Mouse (Mus musculus) ES-E14 (cell line): ENCODE measurements around the gene Pofut2. TPM values are rescaled to one million over a fixed set of nuclear protein-coding genes. Genes with fewer than 3 reads are reported as not detected.

Experiments used
- DNase-seq: peaks from one replicate; pipeline ENCODE4 v3.0.0-alpha.2; 2013; ENCODE audit warnings: low read depth, low spot score
- H3K27ac ChIP-seq: 2 replicates; pipeline ENCODE4 v1.5.1; 2012; ENCODE audit warnings: low read depth, mild to moderate bottlenecking, low read length, moderate library complexity, mixed read lengths; ENCODE audit not compliant: poor library complexity, insufficient read depth, severe bottlenecking
- H3K36me3 ChIP-seq: 2 replicates; pipeline ENCODE4 v1.6.1; 2012; ENCODE audit warnings: mild to moderate bottlenecking, low read length, moderate library complexity, mixed read lengths; ENCODE audit not compliant: control insufficient read depth, poor library complexity, insufficient read depth, severe bottlenecking
- H3K4me1 ChIP-seq, 2 experiments: fragments of 150-350 bp in 1 of 2; sonication (generic) in 1 of 2; 2 replicates each; pipeline ENCODE4 v1.6.1; 2012; ENCODE audit warnings: low read length in 2 of 2, mild to moderate bottlenecking in 1 of 2, mixed read lengths in 1 of 2; ENCODE audit not compliant: control insufficient read depth in 2 of 2, insufficient read depth in 2 of 2, poor library complexity in 1 of 2
- H3K4me3 ChIP-seq, 2 experiments: fragments of 150-350 bp in 1 of 2; sonication (generic) in 1 of 2; 2 replicates each; pipeline ENCODE4 v1.5.1; 2012; ENCODE audit warnings: low read length in 2 of 2, low read depth in 1 of 2, mild to moderate bottlenecking in 1 of 2, mixed read lengths in 1 of 2; ENCODE audit not compliant: insufficient read depth in 1 of 2, poor library complexity in 1 of 2, severe bottlenecking in 1 of 2
- H3K9ac ChIP-seq: 2 replicates; pipeline ENCODE4 v1.6.1; 2012; ENCODE audit warnings: low read depth, mild to moderate bottlenecking, low read length, mixed read lengths; ENCODE audit not compliant: poor library complexity, insufficient read depth, severe bottlenecking
- H3K9me3 ChIP-seq: fragments of 150-350 bp; sonication (generic); 2 replicates; pipeline ENCODE4 v1.6.1; 2012; ENCODE audit warnings: low read depth, mild to moderate bottlenecking, low read length; ENCODE audit not compliant: control insufficient read depth, insufficient read depth
- CHD2 ChIP-seq: IDR thresholded peaks from 2 replicates; pipeline ENCODE4 v1.6.1; 2014; ENCODE audit warnings: mild to moderate bottlenecking, low read depth, low read length, inconsistent platforms
- HCFC1 ChIP-seq: IDR thresholded peaks from 2 replicates; pipeline ENCODE4 v1.6.1; 2012; ENCODE audit warnings: low read length, inconsistent platforms, borderline replicate concordance; ENCODE audit not compliant: insufficient read depth
- MAFK ChIP-seq: IDR thresholded peaks from 2 replicates; pipeline ENCODE4 v1.6.1; 2014; ENCODE audit warnings: mild to moderate bottlenecking, low read depth, low read length, inconsistent platforms; ENCODE audit not compliant: insufficient read depth
- ZC3H11A ChIP-seq: IDR thresholded peaks from 2 replicates; pipeline ENCODE4 v1.6.1; 2012; ENCODE audit warnings: low read depth, mild to moderate bottlenecking, inconsistent platforms, low read length, borderline replicate concordance
- ZNF384 ChIP-seq: IDR thresholded peaks from 2 replicates; pipeline ENCODE4 v1.6.1; 2012; ENCODE audit warnings: low read depth, low read length, inconsistent platforms
- in situ Hi-C, 2 experiments: fragments of 600-800 bp; cut with MboI; formaldehyde crosslinking; loops; one replicate each; pipeline ENCODE4 v1.15.1; 2025; ENCODE audit warnings: low sequenced_read_pairs in 2 of 2, inconsistent platforms in 1 of 2; ENCODE audit not compliant: unreplicated experiment in 2 of 2
- total RNA-seq: library from RNA; depleted of rRNA; stranded (reverse); fragments of 300-350 nt; gene quantifications from 2 replicates; pipeline ENCODE4 v1.2.3, GENCODE M21; 2012

Pofut2 gene
- total RNA-seq, 1 experiment = 67.6 TPM

DNA sequence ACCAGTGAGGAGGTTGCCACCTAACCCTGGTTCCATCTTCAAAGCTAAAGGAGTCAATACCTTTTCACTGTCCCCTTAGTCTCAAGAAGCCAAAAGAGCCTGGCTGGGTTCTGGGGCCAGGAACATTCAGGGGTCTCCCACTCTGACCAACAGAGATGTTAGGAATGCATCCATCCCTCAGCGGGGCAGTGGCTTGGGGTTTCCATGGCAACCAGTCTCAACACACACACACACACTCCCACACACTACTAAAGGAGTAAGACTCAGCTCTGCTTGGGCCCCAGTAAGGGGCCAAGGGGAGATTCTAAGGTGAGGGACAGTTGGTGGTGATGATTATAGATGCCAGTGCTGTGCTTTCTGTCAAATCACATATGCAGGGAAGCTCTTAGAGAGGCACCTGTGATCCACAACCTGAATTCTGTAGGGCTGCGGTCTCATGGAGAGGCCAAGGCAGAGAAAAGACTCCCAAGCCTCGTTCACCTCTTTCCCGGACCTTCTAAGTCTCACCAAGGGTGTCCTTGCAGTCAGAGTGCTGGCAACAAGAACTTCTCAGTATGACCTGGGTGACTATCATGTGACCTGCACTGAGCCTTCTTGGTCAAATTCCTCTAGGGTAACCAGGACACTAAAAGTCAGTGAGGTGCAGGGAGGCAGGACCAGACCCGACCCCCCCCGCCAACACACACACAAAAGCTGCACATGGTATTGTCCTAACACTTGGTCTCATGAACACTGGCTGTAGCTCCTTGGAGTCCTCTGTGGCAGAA is 46.5 kb upstream of the Pofut2 start:
- DNase-seq = no peak
- Histone ChIP-seq H3K36me3 (no peaks in the 10 kb centered on the region), H3K9ac (no peak overlapping the region), H3K4me3 (no peak overlapping the region), H3K4me1 (peaks cover 7 to 8% of the 10 kb centered on the region in 2 experiments; a peak in 2 of 4 replicates), H3K9me3 (no peaks in the 10 kb centered on the region), H3K27ac (no peak overlapping the region)
- no peak for TF ChIP-seq MAFK
- no peak for TF ChIP-seq CHD2
- TF ChIP-seq HCFC1 = no peak
- no peak for TF ChIP-seq ZNF384
- no peak for TF ChIP-seq ZC3H11A
- in situ Hi-C loops = no loop called here

- Histone ChIP-seq H3K36me3 (no peaks in the 10 kb centered on the region), H3K9me3 (no peaks in the 10 kb centered on the region), H3K27ac (no peak overlapping the region), H3K4me1 (peaks cover 7 to 10% of the 10 kb centered on the region in 2 experiments; a peak in 2 of 4 replicates), H3K4me3 (no peak overlapping the region), H3K9ac (no peak overlapping the region)
- no peak for TF ChIP-seq MAFK
- no peak for TF ChIP-seq CHD2
- TF ChIP-seq ZC3H11A = no peak
- TF ChIP-seq HCFC1 = no peak
- no peak for TF ChIP-seq ZNF384
- no peak for DNase-seq
- in situ Hi-C loops = no loop called here
Observed at GRCm38 (mm10) chr10:77213483-77213882, 45.5 kb upstream of the Pofut2 start.

- Histone ChIP-seq H3K36me3 (no peaks in the 10 kb centered on the region), H3K4me3 (no peak overlapping the region), H3K9ac (no peak overlapping the region), H3K9me3 (no peaks in the 10 kb centered on the region), H3K4me1 (peaks cover 7 to 10% of the 10 kb centered on the region in 2 experiments; a peak in 2 of 4 replicates), H3K27ac (no peak overlapping the region)
- TF ChIP-seq MAFK (peak; percentile 72), ZC3H11A (no peak)
- DNase-seq = no peak
- in situ Hi-C loops = no loop called here
Observed at GRCm38 (mm10) chr10:77214586-77214985, 44.4 kb upstream of the Pofut2 start.

DNA sequence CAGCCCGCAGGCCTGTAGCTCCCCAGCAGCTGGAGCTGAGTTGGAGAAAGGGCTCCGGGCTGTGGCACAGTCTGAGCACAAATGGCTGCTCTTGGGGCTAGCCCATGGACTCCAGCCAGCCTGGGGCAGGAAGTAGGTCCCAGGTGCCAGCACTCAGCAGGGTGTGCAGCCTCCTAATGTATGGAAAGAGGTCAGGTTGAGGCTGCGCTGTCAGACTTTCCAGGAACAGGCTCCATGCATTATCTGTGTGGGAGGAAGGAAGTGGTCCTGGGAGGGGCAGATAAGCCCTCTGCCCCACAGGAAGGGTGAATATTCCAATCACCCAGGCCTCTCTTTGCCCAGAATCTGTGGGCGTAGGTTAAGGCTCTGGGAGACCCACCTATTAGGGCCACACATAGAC is 43.4 kb upstream of the Pofut2 start:
- Histone ChIP-seq H3K36me3 (no peaks in the 10 kb centered on the region), H3K27ac (no peak overlapping the region), H3K9me3 (no peaks in the 10 kb centered on the region), H3K9ac (no peak overlapping the region), H3K4me1 (peaks cover 7 to 10% of the 10 kb centered on the region in 2 experiments; a peak in 2 of 4 replicates), H3K4me3 (no peak overlapping the region)
- in situ Hi-C loops = no loop called here
- TF ChIP-seq CHD2 = no peak
- TF ChIP-seq HCFC1 = no peak
- TF ChIP-seq ZC3H11A = no peak
- no peak for TF ChIP-seq MAFK
- DNase-seq = no peak
